Mouse (Mus musculus) myocyte (in vitro differentiated cells): ENCODE results near the gene Mov10l1. TPM values are rescaled to one million over a fixed set of nuclear protein-coding genes. Genes with fewer than 3 reads are reported as not detected.

Experiments
- H3K27me3 ChIP-seq: one replicate; pipeline ENCODE4 v1.6.1; 2011; ENCODE audit not compliant: control insufficient read depth, insufficient read depth, insufficient read length
- H3K36me3 ChIP-seq: one replicate; pipeline ENCODE4 v1.6.1; 2011; ENCODE audit not compliant: control insufficient read depth, insufficient read depth
- H3K4me2 ChIP-seq: one replicate; pipeline ENCODE4 v1.6.1; 2011; ENCODE audit warnings: low read depth, control low read depth
- H3K4me3 ChIP-seq: one replicate; pipeline ENCODE4 v1.5.1; 2011; ENCODE audit warnings: mild to moderate bottlenecking, control low read depth, moderate library complexity
- H3K79me2 ChIP-seq: one replicate; pipeline ENCODE4 v1.6.1; 2011; ENCODE audit not compliant: control insufficient read depth, insufficient read depth
- H3ac ChIP-seq: one replicate; pipeline ENCODE4 v1.6.1; 2011; ENCODE audit not compliant: control insufficient read depth, insufficient read length
- CEBPB ChIP-seq: IDR thresholded peaks from 2 replicates; pipeline ENCODE4 v1.6.1; 2011; ENCODE audit warnings: mild to moderate bottlenecking, moderate library complexity; ENCODE audit not compliant: poor library complexity, insufficient read depth, severe bottlenecking
- E2F4 ChIP-seq: IDR thresholded peaks from one replicate; pipeline ENCODE4 v1.6.1; 2011; ENCODE audit warnings: mild to moderate bottlenecking, control low read depth, moderate library complexity; ENCODE audit not compliant: insufficient read depth
- MAX ChIP-seq: IDR thresholded peaks from one replicate; pipeline ENCODE4 v1.6.1; 2011; ENCODE audit warnings: low read depth, mild to moderate bottlenecking, control low read depth
- MYOD1 ChIP-seq, 3 experiments: IDR thresholded peaks; one replicate each; pipeline ENCODE4 v1.6.1; 2011; ENCODE audit warnings: control low read depth in 2 of 3, low read depth in 2 of 3, mild to moderate bottlenecking in 2 of 3, moderate library complexity in 1 of 3; ENCODE audit not compliant: insufficient read length in 2 of 3, control insufficient read depth in 1 of 3
- MYOG ChIP-seq, 3 experiments: IDR thresholded peaks; one replicate each; pipeline ENCODE4 v1.6.1; 2011; ENCODE audit warnings: control low read depth in 2 of 3, low read depth in 2 of 3, mild to moderate bottlenecking in 2 of 3; ENCODE audit not compliant: insufficient read length in 2 of 3, control insufficient read depth in 1 of 3, insufficient read depth in 1 of 3
- POLR2A ChIP-seq: IDR thresholded peaks from one replicate; pipeline ENCODE4 v1.6.1; 2011; ENCODE audit warnings: low read depth, mild to moderate bottlenecking, control low read depth, moderate library complexity; ENCODE audit not compliant: insufficient read length
- POLR2AphosphoS2 ChIP-seq: IDR thresholded peaks from one replicate; pipeline ENCODE4 v1.6.1; 2011; ENCODE audit warnings: low read depth, control low read depth; ENCODE audit not compliant: insufficient read length
- REST ChIP-seq: IDR thresholded peaks from one replicate; pipeline ENCODE4 v1.6.1; 2011; ENCODE audit warnings: mild to moderate bottlenecking, control low read depth, moderate library complexity; ENCODE audit not compliant: insufficient read depth, insufficient read length
- SRF ChIP-seq: IDR thresholded peaks from one replicate; pipeline ENCODE4 v1.6.1; 2011; ENCODE audit warnings: low read depth; ENCODE audit not compliant: control insufficient read depth, insufficient read length
- TCF12 ChIP-seq: IDR thresholded peaks from one replicate; pipeline ENCODE4 v1.6.1; 2011; ENCODE audit warnings: mild to moderate bottlenecking, control low read depth; ENCODE audit not compliant: poor library complexity, insufficient read depth, severe bottlenecking
- TCF3 ChIP-seq: IDR thresholded peaks from one replicate; pipeline ENCODE4 v1.6.1; 2011; ENCODE audit warnings: low read depth, control low read depth; ENCODE audit not compliant: insufficient read length
- USF1 ChIP-seq: IDR thresholded peaks from one replicate; pipeline ENCODE4 v1.6.1; 2011; ENCODE audit warnings: low read depth, mild to moderate bottlenecking, control low read depth, moderate library complexity
- polyA plus RNA-seq: library from polyadenylated mRNA; unstranded; fragments of >200 nt; fragmentation: generic; extraction: Trizol; gene quantifications from one replicate; pipeline ENCODE4 v1.2.1, GENCODE M21; 2012; ENCODE audit warnings: missing spikeins

The Mov10l1 gene
- polyA plus RNA-seq, 1 experiment = not detected

GRCm38 (mm10) chr15:88979138-88979446, 3.6 kb upstream of the Mov10l1 start:
- Histone ChIP-seq H3K4me2 (no peak overlapping the region), H3K4me3 (no peak overlapping the region), H3K79me2 (no peaks in the 10 kb centered on the region), H3K27me3 (peaks cover 42% of the 10 kb centered on the region), H3ac (no peak overlapping the region), H3K36me3 (no peaks in the 10 kb centered on the region)
- TF ChIP-seq CEBPB (no peak), REST (no peak), POLR2AphosphoS2 (no peak), SRF (no peak), MYOG (IDR thresholded peaks at IDR 0.05; ENCODE audit: control insufficient read depth in 1 of 3, insufficient read depth in 1 of 3, insufficient read length in 2 of 3, low read depth in 2 of 3) (no peak), TCF3 (no peak), POLR2A (no peak), MAX (no peak), E2F4 (no peak), TCF12 (no peak), MYOD1 (IDR thresholded peaks at IDR 0.05; ENCODE audit: control insufficient read depth in 1 of 3, insufficient read length in 2 of 3, low read depth in 2 of 3) (no peak), USF1 (no peak)

- H3K27me3 ChIP-seq = peaks cover 45% of the 10 kb centered on the region
- H3K4me3 ChIP-seq = no peak overlapping the region
- H3K79me2 ChIP-seq = no peaks in the 10 kb centered on the region
- H3ac ChIP-seq = no peak overlapping the region
- no peak for TF ChIP-seq SRF
- no peak for TF ChIP-seq CEBPB
- no peak for TF ChIP-seq TCF12
- no peak for TF ChIP-seq MAX
- TF ChIP-seq REST = no peak
- TF ChIP-seq POLR2A = no peak
- TF ChIP-seq MYOD1 (IDR thresholded peaks at IDR 0.05; ENCODE audit: control insufficient read depth in 1 of 3, insufficient read length in 2 of 3, low read depth in 2 of 3) = no peak
- no peak for TF ChIP-seq USF1
- TF ChIP-seq TCF3 = no peak
- no peak for TF ChIP-seq E2F4
- no peak for TF ChIP-seq POLR2AphosphoS2
- TF ChIP-seq MYOG (IDR thresholded peaks at IDR 0.05; ENCODE audit: control insufficient read depth in 1 of 3, insufficient read depth in 1 of 3, insufficient read length in 2 of 3, low read depth in 2 of 3) = no peak
- no peaks in the 10 kb centered on the region for H3K36me3 ChIP-seq
- no peak overlapping the region for H3K4me2 ChIP-seq
Observed at GRCm38 (mm10) chr15:88989236-88989635, 6.5 kb downstream of the Mov10l1 start.

- Histone ChIP-seq H3K27me3 (peaks cover 57% of the 10 kb centered on the region), H3K4me3 (no peak overlapping the region), H3ac (no peak overlapping the region), H3K79me2 (no peaks in the 10 kb centered on the region), H3K36me3 (no peaks in the 10 kb centered on the region), H3K4me2 (no peak overlapping the region)
- TF ChIP-seq MAX (no peak), MYOG (IDR thresholded peaks at IDR 0.05; ENCODE audit: control insufficient read depth in 1 of 3, insufficient read depth in 1 of 3, insufficient read length in 2 of 3, low read depth in 2 of 3) (no peak), REST (no peak), USF1 (no peak), TCF3 (no peak), CEBPB (no peak)
Observed at GRCm38 (mm10) chr15:88998636-88999035, 15.9 kb downstream of the Mov10l1 start.

- TF ChIP-seq MYOG (IDR thresholded peaks at IDR 0.05; ENCODE audit: control insufficient read depth in 1 of 3, insufficient read depth in 1 of 3, insufficient read length in 2 of 3, low read depth in 2 of 3) = no peak
- no peak for TF ChIP-seq TCF3
- Histone ChIP-seq H3K4me2 (no peak overlapping the region), H3K4me3 (no peak overlapping the region), H3K36me3 (no peaks in the 10 kb centered on the region), H3K27me3 (peaks cover 57% of the 10 kb centered on the region), H3K79me2 (no peaks in the 10 kb centered on the region), H3ac (no peak overlapping the region)
Observed at GRCm38 (mm10) chr15:88999124-88999523, 16.4 kb downstream of the Mov10l1 start.

- H3K4me3 ChIP-seq = no peak overlapping the region
- H3K27me3 ChIP-seq = peaks cover 57% of the 10 kb centered on the region
- no peak overlapping the region for H3K4me2 ChIP-seq
- H3ac ChIP-seq = no peak overlapping the region
- no peaks in the 10 kb centered on the region for H3K36me3 ChIP-seq
- peak in 2 of 3 experiments; percentile 57 to 66 for TF ChIP-seq MYOD1 (IDR thresholded peaks at IDR 0.05; ENCODE audit: control insufficient read depth in 1 of 3, insufficient read length in 2 of 3, low read depth in 2 of 3)
- peak in 2 of 3 experiments; percentile 54 for TF ChIP-seq MYOG (IDR thresholded peaks at IDR 0.05; ENCODE audit: control insufficient read depth in 1 of 3, insufficient read depth in 1 of 3, insufficient read length in 2 of 3, low read depth in 2 of 3)
- TF ChIP-seq POLR2AphosphoS2 = no peak
- TF ChIP-seq TCF12 = no peak
- H3K79me2 ChIP-seq = no peaks in the 10 kb centered on the region
Observed at GRCm38 (mm10) chr15:89000367-89000766, 17.7 kb downstream of the Mov10l1 start.

- Histone ChIP-seq H3K36me3 (no peaks in the 10 kb centered on the region), H3K4me2 (no peak overlapping the region), H3K27me3 (peaks cover 51% of the 10 kb centered on the region), H3ac (no peak overlapping the region), H3K4me3 (no peak overlapping the region), H3K79me2 (no peaks in the 10 kb centered on the region)
- TF ChIP-seq MYOD1 (IDR thresholded peaks at IDR 0.05; ENCODE audit: control insufficient read depth in 1 of 3, insufficient read length in 2 of 3, low read depth in 2 of 3) (peak in 2 of 3 experiments; percentile 52 to 56), POLR2A (no peak), E2F4 (no peak), MYOG (IDR thresholded peaks at IDR 0.05; ENCODE audit: control insufficient read depth in 1 of 3, insufficient read depth in 1 of 3, insufficient read length in 2 of 3, low read depth in 2 of 3) (peak in 1 of 3 experiments; percentile 17)
Observed at GRCm38 (mm10) chr15:89001245-89001644, 18.5 kb downstream of the Mov10l1 start.
